Mouse (Mus musculus) c-Kit-positive CD71-negative TER-119-negative erythroid progenitor cells, embryonic 14.5 days (primary cell): Measurements from ENCODE around the gene Shank1.

Experiments
- DNase-seq: peaks from one replicate; pipeline ENCODE4 v3.0.0-alpha.2; 2013; ENCODE audit warnings: low read depth

The Shank1 gene

DNA sequence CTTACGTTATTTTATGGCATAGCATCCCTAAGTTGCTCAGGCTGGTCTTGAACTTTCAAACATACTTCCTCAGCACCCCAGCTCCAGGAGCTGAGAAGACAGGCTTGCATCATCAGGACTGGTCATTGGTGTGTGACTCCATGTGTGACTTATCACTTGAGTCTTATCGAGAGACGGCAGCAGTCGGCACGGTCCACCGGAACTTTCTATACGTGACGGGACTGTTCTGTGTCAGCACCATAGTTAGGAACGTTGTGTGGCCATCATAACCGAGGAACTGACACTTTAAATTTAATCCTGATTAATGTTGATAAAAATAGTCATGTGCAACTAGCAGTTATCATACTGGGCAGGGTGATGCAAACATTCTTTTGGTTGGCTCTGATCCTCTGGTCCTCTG, 31.1 kb downstream of the Shank1 start:
- DNase-seq: no peak

GRCm38 (mm10) chr7:44341714-44342113, 31.7 kb downstream of the Shank1 start:
- DNase-seq: no peak

DNA sequence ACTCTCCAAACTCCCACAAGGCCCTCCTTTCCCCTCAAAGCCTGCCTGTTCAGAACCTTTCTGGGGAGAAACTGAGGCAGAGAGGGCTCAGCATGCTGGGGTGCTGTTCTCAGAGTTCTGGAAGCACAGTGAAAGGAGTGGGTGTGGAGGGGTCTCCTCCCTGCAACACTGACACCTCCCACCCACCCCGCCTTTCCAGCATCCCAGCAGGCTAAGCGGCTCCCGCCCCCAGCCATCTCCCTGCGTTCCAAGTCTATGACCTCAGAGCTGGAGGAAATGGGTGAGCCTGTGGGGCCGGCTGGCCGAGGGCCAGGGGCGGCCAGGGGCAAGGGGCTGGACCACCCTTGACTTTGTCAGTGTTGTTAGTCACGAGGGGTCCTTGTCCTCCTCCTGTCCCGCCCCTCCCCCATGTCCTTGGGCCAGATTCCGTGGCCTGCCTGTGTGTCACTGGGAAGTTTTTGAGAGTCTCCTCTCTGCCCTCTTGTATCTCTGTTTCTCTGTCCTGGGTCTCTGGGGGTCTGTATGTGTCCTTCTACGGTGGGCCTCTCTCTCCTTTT, 33.5 kb downstream of the Shank1 start:
- no peak for DNase-seq

DNA sequence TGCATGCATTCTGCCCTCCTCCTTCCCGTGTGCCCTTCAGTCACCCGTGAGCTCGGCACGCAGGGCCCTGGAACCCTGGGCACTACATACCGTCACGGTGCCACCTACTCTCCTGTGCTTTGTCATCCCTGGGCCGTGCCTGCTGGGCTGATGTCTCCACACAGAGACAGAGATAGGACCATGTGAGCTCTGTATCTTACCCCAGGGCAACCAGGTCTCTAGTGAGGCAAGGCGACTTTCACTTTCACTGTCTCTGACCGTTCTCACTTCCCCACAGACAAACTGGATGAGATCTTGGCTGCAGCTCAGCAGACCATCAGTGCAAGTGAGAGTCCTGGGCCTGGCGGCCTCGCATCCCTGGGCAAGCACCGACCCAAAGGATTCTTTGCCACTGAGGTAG, 34.6 kb downstream of the Shank1 start:
- no peak for DNase-seq

GRCm38 (mm10) chr7:44349043-44349442, 39.0 kb downstream of the Shank1 start:
- no peak for DNase-seq

GRCm38 (mm10) chr7:44350957-44351711, 41.1 kb downstream of the Shank1 start:
- peak; percentile 81 for DNase-seq

DNA sequence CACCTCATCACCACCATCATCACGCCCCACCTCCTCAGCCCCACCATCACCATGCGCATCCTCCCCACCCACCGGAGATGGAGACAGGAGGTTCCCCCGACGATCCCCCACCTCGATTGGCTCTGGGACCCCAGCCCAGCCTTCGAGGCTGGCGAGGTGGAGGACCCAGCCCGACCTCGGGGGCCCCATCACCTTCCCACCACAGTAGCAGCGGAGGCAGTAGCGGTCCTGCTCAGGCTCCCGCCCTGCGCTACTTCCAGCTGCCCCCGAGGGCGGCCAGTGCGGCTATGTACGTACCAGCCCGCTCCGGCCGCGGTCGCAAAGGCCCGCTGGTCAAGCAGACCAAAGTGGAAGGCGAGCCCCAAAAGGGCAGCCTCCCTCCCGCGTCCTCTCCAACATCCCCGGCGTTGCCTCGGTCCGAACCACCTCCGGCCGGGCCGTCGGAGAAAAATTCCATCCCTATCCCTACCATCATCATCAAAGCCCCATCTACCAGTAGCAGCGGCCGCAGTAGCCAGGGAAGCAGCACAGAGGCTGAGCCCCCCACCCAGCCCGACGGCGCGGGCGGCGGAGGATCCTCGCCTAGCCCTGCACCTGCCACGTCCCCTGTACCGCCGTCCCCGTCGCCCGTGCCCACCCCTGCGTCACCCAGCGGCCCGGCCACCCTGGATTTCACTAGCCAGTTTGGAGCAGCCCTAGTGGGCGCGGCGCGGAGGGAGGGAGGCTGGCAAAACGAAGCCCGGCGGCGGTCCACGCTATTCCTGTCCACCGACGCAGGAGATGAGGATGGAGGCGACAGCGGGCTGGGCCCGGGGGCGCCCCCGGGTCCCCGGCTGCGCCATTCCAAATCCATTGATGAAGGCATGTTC, 42.1 kb downstream of the Shank1 start:
- DNase-seq: no peak

DNA sequence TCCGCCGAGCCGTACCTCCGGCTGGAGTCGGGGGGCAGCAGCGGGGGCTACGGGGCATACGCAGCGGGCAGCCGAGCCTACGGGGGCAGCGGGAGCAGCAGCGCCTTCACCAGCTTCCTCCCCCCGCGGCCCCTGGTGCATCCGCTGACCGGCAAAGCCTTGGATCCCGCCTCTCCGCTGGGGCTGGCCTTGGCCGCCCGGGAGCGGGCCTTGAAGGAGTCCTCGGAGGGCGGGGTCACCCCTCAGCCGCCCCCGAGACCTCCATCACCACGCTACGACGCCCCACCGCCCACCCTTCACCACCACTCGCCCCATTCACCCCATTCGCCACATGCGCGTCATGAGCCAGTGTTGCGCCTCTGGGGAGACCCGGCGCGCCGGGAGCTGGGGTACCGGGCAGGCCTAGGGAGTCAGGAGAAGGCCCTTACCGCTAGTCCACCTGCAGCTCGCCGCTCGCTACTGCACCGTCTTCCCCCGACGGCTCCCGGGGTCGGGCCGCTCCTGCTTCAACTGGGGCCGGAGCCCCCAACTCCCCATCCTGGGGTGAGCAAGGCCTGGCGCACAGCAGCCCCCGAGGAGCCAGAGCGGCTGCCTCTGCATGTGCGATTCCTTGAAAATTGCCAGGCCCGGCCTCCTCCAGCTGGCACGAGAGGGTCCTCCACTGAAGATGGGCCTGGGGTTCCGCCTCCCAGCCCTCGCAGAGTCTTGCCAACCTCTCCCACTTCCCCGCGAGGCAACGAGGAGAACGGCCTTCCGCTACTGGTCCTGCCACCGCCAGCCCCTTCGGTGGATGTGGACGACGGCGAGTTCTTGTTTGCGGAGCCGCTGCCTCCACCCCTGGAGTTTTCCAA, 42.9 kb downstream of the Shank1 start:
- DNase-seq: no peak

DNA sequence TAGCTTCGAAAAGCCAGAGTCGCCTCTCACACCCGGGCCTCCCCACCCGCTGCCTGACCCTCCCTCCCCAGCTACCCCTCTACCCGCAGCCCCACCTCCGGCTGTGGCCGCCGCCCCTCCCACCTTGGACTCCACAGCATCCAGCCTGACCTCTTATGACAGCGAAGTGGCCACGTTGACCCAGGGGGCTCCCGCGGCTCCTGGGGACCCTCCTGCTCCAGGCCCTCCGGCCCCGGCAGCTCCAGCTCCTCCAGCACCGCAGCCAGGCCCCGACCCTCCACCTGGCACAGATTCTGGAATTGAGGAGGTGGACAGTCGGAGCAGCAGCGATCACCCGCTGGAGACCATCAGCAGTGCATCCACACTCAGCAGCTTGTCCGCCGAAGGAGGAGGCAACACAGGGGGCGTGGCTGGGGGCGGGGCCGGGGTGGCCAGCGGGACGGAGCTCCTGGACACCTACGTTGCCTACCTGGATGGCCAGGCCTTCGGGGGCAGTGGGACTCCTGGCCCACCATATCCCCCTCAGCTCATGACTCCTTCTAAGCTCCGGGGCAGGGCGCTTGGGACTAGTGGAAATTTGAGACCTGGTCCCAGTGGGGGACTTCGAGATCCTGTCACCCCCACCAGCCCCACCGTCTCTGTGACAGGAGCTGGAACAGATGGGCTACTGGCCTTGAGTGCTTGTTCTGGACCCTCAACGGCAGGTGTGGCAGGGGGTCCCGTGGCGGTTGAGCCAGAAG, 43.7 kb downstream of the Shank1 start:
- no peak for DNase-seq

DNA sequence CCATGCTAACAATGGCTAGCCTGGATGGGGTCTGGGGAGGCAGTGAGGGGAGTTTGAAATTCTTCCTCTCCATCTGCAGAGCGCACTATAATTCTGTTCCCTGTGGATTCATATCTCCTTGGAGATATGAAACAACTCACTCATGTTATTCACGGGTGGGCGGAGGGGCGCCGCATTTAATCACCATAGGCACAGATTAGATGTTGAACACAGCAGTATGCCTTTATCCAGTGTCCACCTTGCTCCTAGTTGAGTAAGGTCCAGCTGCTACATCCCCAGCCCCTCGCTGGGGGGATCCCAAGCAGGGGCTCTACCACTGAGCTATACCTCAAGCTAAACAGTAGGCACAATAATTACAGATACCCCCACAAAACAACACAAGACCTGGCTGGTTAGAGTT, 45.4 kb downstream of the Shank1 start:
- DNase-seq: no peak

DNA sequence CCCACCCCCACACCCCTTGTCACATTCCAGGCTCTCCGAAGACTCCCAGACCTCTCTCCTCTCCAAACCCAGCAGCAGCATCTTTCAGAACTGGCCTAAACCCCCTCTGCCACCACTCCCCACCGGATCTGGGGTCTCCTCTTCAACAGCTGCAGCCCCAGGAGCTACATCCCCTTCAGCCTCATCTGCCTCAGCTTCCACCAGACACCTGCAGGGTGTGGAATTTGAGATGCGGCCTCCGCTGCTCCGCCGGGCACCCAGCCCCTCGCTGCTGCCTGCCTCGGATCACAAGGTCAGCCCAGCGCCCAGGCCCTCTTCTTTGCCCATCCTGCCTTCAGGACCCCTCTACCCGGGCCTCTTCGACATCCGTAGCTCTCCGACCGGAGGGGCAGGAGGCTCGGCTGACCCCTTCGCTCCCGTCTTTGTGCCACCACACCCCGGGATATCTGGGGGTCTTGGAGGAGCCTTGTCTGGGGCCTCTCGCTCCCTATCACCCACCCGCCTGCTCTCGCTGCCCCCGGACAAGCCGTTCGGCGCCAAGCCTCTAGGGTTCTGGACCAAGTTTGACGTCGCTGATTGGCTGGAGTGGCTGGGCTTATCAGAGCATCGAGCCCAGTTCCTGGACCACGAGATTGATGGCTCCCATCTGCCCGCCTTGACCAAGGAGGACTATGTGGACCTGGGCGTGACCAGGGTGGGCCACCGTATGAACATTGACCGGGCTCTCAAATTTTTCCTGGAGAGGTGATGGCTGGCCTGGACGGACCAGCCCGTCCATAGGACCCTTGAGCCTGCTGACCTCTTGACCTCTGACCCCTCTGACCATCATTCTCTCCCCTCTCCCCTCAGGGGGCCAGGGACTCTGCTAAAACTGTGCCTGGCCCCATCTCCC, 46.8 kb downstream of the Shank1 start:
- DNase-seq: no peak

DNA sequence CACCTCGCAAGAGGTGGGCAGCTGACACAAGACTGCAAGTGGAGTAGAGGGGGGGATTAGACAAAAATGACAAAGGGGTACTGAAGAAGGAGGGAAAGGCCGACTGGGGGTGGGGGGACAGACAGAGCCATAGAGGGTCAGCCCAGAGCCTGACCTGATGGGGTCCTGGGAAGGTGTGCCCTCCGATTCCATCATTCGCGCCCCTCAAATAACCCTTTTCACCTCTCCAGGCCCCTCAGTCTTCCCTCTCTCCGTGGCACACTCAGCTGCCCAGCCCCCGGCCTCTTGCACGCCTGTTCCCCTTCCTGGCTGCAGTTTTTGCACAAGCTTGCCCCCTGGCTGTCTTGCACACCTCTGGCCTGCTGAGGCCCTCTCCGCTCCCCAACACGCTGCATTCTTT, 47.5 kb downstream of the Shank1 start:
- DNase-seq: no peak

- no peak for DNase-seq
Measured at GRCm38 (mm10) chr7:44358012-44358411, 48.0 kb downstream of the Shank1 start.

GRCm38 (mm10) chr7:44358886-44359654, 49.0 kb downstream of the Shank1 start:
- no peak for DNase-seq

DNA sequence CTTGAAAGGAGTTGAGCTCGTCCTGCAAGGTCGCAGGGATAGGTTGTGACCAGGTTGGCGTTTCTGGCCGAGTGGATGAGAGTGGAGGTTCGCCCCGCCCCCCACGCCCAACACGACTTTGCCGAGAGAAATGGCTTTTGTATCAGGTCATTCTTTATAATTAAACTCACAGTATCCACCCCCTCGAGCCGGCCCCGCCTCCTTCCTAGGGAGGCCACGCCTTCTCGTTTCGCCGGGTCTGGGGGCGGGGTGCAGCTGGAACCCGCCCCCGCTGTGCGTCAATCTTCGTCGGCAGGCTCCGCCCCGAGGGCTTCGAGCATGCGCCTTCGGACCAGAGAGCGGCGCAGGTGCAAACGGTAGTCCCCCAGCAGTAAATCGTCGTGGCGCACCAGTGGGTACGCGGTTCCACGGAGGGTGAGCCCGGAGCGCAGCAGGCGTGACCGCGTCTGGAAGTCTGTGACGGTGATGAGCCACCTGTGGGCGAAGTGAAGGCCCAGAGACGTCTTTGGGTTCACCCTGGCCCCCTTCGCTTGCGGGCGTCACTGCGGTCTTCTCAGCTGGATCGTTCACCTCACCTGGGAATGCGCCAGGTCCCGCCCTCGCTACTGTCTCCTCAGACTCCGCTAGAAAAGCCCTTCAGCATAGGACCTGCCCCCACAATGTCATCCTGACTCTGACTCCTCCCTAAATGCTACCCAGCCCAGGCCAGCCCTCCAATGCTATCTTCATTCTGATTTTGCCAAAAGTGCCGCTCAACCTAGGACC, 50.0 kb downstream of the Shank1 start:
- peak; percentile 80 for DNase-seq

DNA sequence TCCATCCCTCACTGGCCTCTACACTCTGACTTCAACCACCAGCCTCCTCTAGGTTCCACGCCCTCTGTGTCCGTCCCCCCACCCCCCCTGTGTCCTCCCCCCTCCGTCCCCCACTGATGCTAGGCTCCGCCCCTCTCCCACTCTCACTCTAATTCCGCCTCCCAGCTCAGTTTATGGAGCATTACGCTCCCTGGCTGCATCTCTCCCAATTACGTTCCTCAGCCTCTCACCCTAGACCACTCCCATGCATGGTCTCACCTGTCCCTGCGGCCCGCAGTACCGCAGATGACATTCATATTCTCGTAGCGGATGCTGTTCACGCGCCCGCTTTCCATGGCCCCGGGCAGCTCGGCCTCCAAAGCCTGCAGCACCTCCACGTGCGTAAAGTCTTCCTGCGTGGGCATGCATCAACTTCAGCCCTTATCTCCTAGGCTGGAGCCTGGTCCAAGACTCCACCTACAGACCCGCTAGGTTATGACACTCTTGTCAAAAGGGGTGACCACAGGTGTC, 50.8 kb downstream of the Shank1 start:
- DNase-seq: no peak

GRCm38 (mm10) chr7:44372678-44373077, 62.6 kb downstream of the Shank1 start:
- DNase-seq: no peak

DNA sequence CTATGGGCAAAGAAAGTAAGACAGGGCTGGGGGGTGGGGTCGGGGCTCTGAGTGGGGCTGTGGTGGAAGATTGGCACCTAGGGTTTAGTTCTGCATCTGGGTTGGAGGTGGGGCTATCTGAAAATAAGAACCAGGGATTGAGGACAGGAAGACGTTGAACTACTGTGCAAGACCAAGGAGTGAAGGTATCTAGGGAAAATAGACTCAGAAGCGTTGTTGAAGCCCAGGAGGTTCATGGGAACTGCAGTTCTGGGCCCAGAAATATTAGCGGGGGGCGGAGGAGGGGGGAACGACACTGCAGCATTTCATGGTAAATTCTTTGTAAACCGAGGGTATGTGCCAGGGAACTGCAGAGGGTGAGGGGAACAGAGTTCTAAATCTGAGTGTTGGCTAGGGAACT, 63.4 kb downstream of the Shank1 start:
- DNase-seq: no peak
